Mouse (Mus musculus) frontal cortex, adult 2 months (tissue): ENCODE measurements around the gene Mup3. TPM values are rescaled to one million over a fixed set of nuclear protein-coding genes. Genes with fewer than 3 reads are reported as not detected.
"Not testable (repeated sequence)": the region's sequence is repeated elsewhere in the genome, so short reads cannot be mapped to it uniquely, and the experiment has no call there.

Experiments used
- DNase-seq, 2 experiments: peaks; one replicate each; pipeline ENCODE4 v3.0.0; 2022; ENCODE audit warnings: low spot score in 1 of 2; ENCODE audit errors: extremely low spot score in 1 of 2
- polyA plus RNA-seq: library from polyadenylated mRNA; depleted of rRNA; stranded (reverse); fragments of >200 nt; gene quantifications from 2 replicates; pipeline ENCODE4 v1.2.3, GENCODE M21; 2012; rRNA removed

Gene Mup3
- not detected in 2 replicates for polyA plus RNA-seq

DNA sequence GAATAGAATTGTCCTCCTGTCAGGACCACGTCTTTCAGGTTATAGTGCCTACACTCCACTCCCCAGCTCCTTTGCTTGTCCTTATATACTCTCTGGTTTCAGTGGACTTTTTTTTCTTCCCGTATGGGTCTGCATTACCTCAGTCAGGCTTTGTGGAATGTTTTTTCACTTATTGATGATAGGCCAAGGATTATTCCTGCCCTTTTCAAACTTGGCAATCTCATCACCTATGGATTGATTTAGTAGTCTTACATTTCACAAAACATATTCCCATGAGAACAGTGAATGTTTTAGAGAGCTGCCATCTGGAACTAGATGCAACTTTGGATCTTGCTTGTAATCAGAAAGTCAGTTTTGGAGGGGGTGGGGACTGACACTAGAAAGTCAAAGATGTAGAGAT lies at the start of gene Mup3:
Mup3 (minus strand) TSS at position 102 of the 400 bp plus-strand sequence.
- peak in 1 of 2 experiments; percentile 5 for DNase-seq

DNA sequence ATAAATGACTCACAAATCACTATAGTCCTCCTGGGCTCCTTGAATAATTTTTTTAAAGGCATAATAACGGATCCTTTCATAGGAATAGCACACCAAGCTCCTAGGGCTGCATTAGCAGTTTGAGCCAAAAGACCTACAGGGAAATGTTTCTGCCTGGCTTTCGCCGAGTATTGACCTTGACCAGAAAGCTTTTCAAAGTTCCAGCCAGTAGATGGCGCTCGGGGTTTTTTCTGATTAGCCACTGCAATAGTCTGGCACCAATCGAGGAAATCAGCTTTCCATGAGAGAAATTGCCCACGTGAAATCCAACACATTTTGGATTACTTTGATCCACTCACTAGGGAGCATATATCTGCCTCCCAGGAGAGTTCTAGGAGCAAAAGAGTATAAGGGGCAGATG lies 46.6 kb upstream of the Mup3 start:
- DNase-seq, result peak in 1 of 2 experiments; percentile 63

DNA sequence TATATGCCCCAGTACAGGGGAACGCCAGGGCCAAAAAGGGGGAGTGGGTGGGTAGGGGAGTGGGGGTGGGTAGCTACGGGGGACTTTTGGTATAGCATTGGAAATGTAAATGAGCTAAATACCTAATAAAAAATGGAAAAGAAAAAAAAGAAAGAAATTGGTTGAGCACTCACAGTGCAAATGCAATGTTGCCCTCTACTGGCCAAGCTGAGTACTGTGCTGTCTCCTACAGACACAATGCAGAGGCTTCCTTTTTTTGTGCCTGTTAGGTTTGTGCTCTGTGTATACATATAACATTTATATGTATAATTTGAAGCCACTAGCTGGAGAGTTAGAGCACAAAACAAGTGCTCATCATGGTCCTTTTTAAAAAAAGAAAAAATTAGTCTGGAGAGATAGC lies 16.2 kb upstream of the Mup3 start:
- peak in 1 of 2 experiments; percentile 53 for DNase-seq

DNA sequence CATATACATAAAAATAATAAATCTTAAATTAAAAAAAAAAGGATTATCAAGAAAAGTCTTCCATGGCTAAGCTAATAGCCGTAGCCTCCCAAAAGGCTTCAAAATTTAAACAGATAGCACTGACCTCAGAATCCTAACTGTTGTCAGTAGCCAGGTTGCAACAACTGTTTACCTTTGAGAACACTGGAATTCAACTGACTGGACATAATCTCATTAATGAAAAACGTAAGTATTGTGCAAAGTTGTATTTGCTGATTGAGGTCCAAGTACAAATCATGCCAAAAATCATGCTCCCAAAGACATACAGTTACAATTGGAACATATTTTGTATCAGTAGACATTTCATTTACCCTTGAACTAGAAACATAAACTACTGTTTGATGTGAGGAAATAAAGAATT lies 811 bp upstream of the Mup3 start:
- DNase-seq, result no peak

DNA sequence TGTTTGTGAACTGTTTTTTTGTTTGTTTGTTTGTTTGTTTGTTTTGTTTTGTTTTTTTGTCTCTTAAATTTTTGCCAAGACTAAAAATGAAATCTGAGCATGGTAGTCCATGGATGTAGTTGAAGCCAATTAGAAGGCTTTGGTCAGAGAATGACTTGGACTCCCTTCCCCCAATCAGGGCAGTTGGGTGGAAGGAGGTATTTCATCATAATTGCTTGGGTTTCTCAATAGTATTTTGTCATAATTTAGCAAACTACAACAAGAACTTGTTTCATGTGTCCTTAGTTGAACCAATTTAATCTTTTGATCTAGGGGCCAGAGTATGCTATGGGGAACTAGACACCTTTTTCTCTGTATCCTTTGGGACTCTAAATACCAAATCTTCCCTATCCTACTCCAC lies 4.4 kb downstream of the Mup3 start:
- DNase-seq, result no peak

DNA sequence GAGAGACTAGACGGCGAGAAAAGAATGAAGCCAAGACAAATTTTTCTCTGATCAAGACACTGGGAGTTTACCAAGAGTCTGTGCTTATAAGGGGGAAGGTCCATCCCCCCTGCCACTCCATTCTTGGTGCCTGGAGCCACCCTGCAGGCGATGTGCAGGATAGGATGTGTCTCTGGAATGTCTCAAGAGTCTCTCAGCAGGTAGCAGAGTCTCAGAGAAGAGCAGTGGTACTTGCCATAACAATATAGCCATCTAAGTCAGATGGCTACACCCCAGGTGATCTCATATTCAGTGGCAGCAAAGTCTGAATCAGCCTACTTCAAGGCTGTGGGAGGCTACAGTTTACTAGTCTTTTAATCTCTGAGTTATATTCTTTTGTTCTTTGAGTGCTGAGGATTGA lies 12.0 kb downstream of the Mup3 start:
- DNase-seq, result no peak

DNA sequence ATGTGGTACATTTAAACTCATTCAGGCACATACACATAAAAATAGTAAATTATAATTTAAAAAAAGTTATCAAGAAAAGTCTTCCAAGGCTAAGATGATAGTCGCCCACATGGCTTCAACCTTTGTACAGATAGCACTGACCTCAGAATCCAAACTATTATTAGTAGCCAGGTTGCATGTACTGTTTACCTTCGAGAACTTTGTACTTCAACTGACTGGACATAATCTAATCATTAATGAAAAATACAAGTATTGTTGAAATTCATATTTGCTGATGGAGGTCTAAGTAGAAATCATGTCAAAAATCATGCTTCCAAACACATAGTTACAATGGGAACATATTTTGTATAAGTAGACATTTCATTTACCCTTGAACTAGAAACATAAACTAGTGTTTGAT lies 32.4 kb downstream of the Mup3 start:
- not testable (repeated sequence) for DNase-seq

DNA sequence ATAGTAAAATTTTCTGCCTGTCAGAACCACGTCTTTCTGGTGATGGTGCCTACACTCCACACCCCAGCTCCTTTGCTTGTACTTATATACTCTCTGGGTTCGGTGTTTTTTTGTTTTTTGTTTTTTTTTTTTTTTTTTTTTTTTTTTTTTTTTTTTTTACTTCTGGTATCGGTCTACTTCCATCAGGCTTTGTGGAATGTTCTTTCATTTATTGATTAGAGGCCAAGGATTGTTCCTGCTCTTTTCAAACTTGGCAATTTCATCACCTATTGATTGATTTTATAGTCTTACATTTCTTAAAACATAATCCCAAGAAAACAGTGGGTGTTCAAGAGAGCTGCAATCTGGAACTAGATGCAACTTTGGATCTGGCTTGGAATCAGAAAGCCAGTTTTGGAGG lies 33.1 kb downstream of the Mup3 start, which contains the start of gene Mup20:
Mup20 (minus strand) TSS at position 101 of the 400 bp plus-strand sequence.
- DNase-seq, result not testable (repeated sequence)

Other genes starting within 250 kb of the Mup3 start
- gene Mup20, start 33.2 kb downstream of the Mup3 start, polyA plus RNA-seq, result not detected in 2 replicates
- not detected in 2 replicates for gene Mup21, start 63.5 kb upstream of the Mup3 start, polyA plus RNA-seq
- 11.6 and 11.9 TPM in 2 replicates for gene Zfp37, start 143.7 kb upstream of the Mup3 start, polyA plus RNA-seq
- gene Slc31a2, start 175.2 kb upstream of the Mup3 start, polyA plus RNA-seq, result 10.3 and 11.6 TPM in 2 replicates